Mouse (Mus musculus) heart, adult 2 months (tissue): ENCODE measurements around the gene Slc25a39.

Experiments
- CTCF ChIP-seq: fragments of 200-600 bp; IDR thresholded peaks from 2 replicates; pipeline ENCODE4 v1.8.1; 2022; ENCODE audit warnings: antibody characterized with exemption, mild to moderate bottlenecking, moderate library complexity
- EP300 ChIP-seq: fragments of 200-500 bp; IDR thresholded peaks from 2 replicates; pipeline ENCODE4 v1.6.1; 2011; ENCODE audit warnings: low read depth, low read length, control low read depth; ENCODE audit not compliant: insufficient read depth
- POLR2A ChIP-seq: fragments of 200-500 bp; IDR thresholded peaks from 2 replicates; pipeline ENCODE4 v1.6.1; 2011; ENCODE audit warnings: mild to moderate bottlenecking, low read depth, low read length, control low read depth; ENCODE audit not compliant: insufficient read depth

DNA sequence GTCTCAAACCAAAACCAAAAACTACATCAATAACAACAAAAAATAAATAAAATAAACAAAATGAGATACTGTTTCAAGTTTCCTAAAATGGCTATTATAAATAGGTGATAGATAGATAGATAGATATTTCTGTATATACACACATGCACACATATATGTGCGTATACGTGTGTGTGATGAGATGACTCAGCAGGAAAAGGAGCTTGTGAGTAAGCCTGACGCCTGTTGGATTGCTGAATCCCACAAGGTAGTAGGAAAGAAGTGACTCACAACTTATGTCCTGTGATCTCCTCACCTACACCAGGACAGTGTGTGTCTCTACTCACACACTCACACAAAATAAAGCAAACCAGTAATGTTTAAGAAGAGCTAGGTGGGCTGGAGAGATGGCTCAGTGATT, 25.0 kb downstream of the Slc25a39 start:
- no peak for TF ChIP-seq POLR2A
- no peak for TF ChIP-seq EP300
- no peak for TF ChIP-seq CTCF
